Mouse (Mus musculus) MN1 (cell line): Measurements from ENCODE around the gene 4933414I15Rik.

Source experiments
- DNase-seq: peaks from one replicate; pipeline ENCODE4 v3.0.0-alpha.2; 2016; ENCODE audit warnings: low spot score

Gene 4933414I15Rik

GRCm38 (mm10) chr11:50943506-50943905 lies at the start of gene 4933414I15Rik:
Gene 4933414I15Rik, minus strand, starts transcription at chr11:50943765.
- DNase-seq = no peak

- DNase-seq = no peak
Observed at GRCm38 (mm10) chr11:50981667-50982066, 38.1 kb upstream of the 4933414I15Rik start, which contains the start of gene Olfr1377. Gene Olfr1377, plus strand, starts transcription at chr11:50981967.

- DNase-seq = no peak
Observed at GRCm38 (mm10) chr11:50977216-50977615, 33.7 kb upstream of the 4933414I15Rik start.

- no peak for DNase-seq
Observed at GRCm38 (mm10) chr11:50966230-50966629, 22.7 kb upstream of the 4933414I15Rik start, which contains the start of gene Olfr1378. Gene Olfr1378, plus strand, starts transcription at chr11:50966530.

- DNase-seq = no peak
Observed at GRCm38 (mm10) chr11:50964886-50965285, 21.3 kb upstream of the 4933414I15Rik start.

GRCm38 (mm10) chr11:50953665-50954064 lies 10.1 kb upstream of the 4933414I15Rik start, which contains the start of gene Prop1:
Gene Prop1, minus strand, starts transcription at chr11:50953765.
- DNase-seq = no peak

GRCm38 (mm10) chr11:50952290-50952689 lies 8.7 kb upstream of the 4933414I15Rik start:
- no peak for DNase-seq

GRCm38 (mm10) chr11:50942386-50942785 lies 1.2 kb downstream of the 4933414I15Rik start:
- DNase-seq = no peak

GRCm38 (mm10) chr11:50939621-50940366 lies 3.8 kb downstream of the 4933414I15Rik start:
- peak; percentile 55 for DNase-seq

GRCm38 (mm10) chr11:50938435-50938834 lies 5.1 kb downstream of the 4933414I15Rik start:
- no peak for DNase-seq

- DNase-seq = no peak
Observed at GRCm38 (mm10) chr11:50932040-50932439, 11.5 kb downstream of the 4933414I15Rik start.

- no peak for DNase-seq
Observed at GRCm38 (mm10) chr11:50931451-50931866, 12.1 kb downstream of the 4933414I15Rik start, which contains the start of gene Zfp354b. Gene Zfp354b, minus strand, starts transcription at chr11:50931633.

- DNase-seq = no peak
Observed at GRCm38 (mm10) chr11:50931021-50931420, 12.5 kb downstream of the 4933414I15Rik start.

GRCm38 (mm10) chr11:50930469-50931014 lies 13.0 kb downstream of the 4933414I15Rik start:
- no peak for DNase-seq

- DNase-seq = no peak
Observed at GRCm38 (mm10) chr11:50915671-50916320, 27.8 kb downstream of the 4933414I15Rik start, which contains the start of gene Zfp2. Gene Zfp2, minus strand, starts transcription at chr11:50916165.

GRCm38 (mm10) chr11:50914461-50914860 lies 29.1 kb downstream of the 4933414I15Rik start:
- DNase-seq = no peak

- no peak for DNase-seq
Observed at GRCm38 (mm10) chr11:50913301-50913700, 30.3 kb downstream of the 4933414I15Rik start.

- DNase-seq = no peak
Observed at GRCm38 (mm10) chr11:50908136-50908535, 35.4 kb downstream of the 4933414I15Rik start.

GRCm38 (mm10) chr11:50897359-50897758 lies 46.2 kb downstream of the 4933414I15Rik start:
- no peak for DNase-seq

GRCm38 (mm10) chr11:50892441-50892840 lies 51.1 kb downstream of the 4933414I15Rik start:
- DNase-seq = no peak
